Mouse (Mus musculus) kidney, postnatal 4 days (tissue): ENCODE data around the gene Gm26620.
A peak's percentile ranks its signal among the peaks of the same experiment; 100 is the strongest.

ENCODE experiments used
- DNase-seq, 2 experiments: peaks; one replicate each; pipeline ENCODE4 v3.0.0; 2021; ENCODE audit warnings: mixed read lengths in 2 of 2

Gene Gm26620

GRCm38 (mm10) chr1:170884978-170885561, at the start of gene Gm26620, which contains the start of gene Dusp12:
Gm26620 (plus strand) TSS chr1:170885065.
Dusp12 (minus strand) TSS chr1:170885540.
- peak; percentile 89 to 93 for DNase-seq

- DNase-seq, result no peak
Measured at GRCm38 (mm10) chr1:170839685-170840084, 45.2 kb upstream of the Gm26620 start.

GRCm38 (mm10) chr1:170844380-170844779, 40.5 kb upstream of the Gm26620 start:
- DNase-seq, result peak; percentile 24 to 29

GRCm38 (mm10) chr1:170845448-170846307, 39.2 kb upstream of the Gm26620 start:
- no peak for DNase-seq

GRCm38 (mm10) chr1:170850007-170850406, 34.9 kb upstream of the Gm26620 start:
- DNase-seq, result no peak

GRCm38 (mm10) chr1:170850637-170851624, 33.9 kb upstream of the Gm26620 start:
- DNase-seq, result no peak

GRCm38 (mm10) chr1:170853604-170854003, 31.3 kb upstream of the Gm26620 start:
- no peak for DNase-seq

- DNase-seq, result no peak
Measured at GRCm38 (mm10) chr1:170855056-170855760, 29.7 kb upstream of the Gm26620 start.

- no peak for DNase-seq
Measured at GRCm38 (mm10) chr1:170857369-170857768, 27.5 kb upstream of the Gm26620 start.

- DNase-seq, result no peak
Measured at GRCm38 (mm10) chr1:170858872-170859271, 26.0 kb upstream of the Gm26620 start.

GRCm38 (mm10) chr1:170861671-170862434, 23.0 kb upstream of the Gm26620 start:
- DNase-seq, result no peak

GRCm38 (mm10) chr1:170862435-170862717, 22.5 kb upstream of the Gm26620 start:
- DNase-seq, result no peak

GRCm38 (mm10) chr1:170863033-170863432, 21.8 kb upstream of the Gm26620 start:
- DNase-seq, result no peak

- DNase-seq, result no peak
Measured at GRCm38 (mm10) chr1:170864234-170864633, 20.6 kb upstream of the Gm26620 start.

GRCm38 (mm10) chr1:170864754-170865153, 20.1 kb upstream of the Gm26620 start:
- DNase-seq, result no peak

GRCm38 (mm10) chr1:170865406-170865805, 19.5 kb upstream of the Gm26620 start:
- no peak for DNase-seq

- peak in 1 of 2 experiments; percentile 20 for DNase-seq
Measured at GRCm38 (mm10) chr1:170866992-170867690, 17.7 kb upstream of the Gm26620 start.

- DNase-seq, result peak; percentile 97
Measured at GRCm38 (mm10) chr1:170867691-170868105, 17.2 kb upstream of the Gm26620 start, which contains the start of gene Atf6. Atf6 (minus strand) TSS chr1:170867771.

- peak; percentile 64 to 75 for DNase-seq
Measured at GRCm38 (mm10) chr1:170868107-170868904, 16.6 kb upstream of the Gm26620 start.

GRCm38 (mm10) chr1:170868905-170869283, 16.0 kb upstream of the Gm26620 start:
- DNase-seq, result no peak
